Mouse (Mus musculus) embryo, embryonic 10.5 days (tissue): ENCODE data around the gene Lztr1.
A peak's percentile ranks its signal among the peaks of the same experiment; 100 is the strongest.

ENCODE experiments used
- DNase-seq: peaks from one replicate; pipeline ENCODE4 v3.0.0-alpha.2; 2015; ENCODE audit warnings: low spot score

The Lztr1 gene

DNA sequence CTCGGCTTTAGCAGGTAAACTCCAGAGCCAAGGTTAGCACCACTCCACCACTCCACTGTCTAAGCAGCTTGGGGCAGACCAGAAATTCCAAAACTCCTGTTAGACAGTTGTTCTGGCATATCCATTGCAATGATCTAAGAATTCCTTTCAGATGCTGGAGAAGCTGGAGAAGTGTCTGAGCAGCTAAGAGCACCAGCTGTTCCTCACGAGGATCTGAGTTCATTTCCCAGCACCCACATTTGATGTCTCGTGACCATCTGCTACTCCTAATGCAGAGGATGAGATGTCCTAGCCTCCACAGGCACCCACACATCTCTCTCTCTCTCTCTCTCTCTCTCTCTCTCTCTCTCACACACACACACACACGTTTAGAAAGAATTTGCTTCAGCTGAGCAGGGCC, 48.4 kb downstream of the Lztr1 start:
- DNase-seq = no peak

DNA sequence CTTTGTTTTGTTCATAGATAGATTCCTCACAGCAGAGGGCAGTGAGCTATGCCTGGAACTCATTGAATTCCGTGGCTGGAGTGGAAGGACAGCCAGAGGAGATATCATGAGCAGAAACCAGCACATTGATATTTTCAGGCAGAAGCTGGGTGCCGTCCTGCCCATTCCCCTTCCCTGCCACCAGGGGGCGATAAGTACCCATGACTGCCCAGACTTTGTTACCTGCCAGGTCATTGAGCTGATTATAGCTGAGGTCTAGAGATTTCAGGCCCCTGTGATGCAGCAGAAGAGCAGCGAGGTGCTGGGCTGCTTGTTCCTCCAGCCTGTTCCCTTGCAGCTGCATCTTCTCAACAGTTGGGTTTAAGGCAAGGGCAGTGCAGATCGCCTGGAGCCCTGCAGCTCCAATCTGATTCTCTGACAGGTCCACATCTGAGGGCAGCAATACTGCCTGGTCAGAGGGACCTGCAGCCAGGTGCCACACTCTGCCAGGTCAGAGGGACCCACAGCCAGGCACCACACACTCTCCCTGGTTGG, 49.5 kb downstream of the Lztr1 start:
- DNase-seq = peak; percentile 82

DNA sequence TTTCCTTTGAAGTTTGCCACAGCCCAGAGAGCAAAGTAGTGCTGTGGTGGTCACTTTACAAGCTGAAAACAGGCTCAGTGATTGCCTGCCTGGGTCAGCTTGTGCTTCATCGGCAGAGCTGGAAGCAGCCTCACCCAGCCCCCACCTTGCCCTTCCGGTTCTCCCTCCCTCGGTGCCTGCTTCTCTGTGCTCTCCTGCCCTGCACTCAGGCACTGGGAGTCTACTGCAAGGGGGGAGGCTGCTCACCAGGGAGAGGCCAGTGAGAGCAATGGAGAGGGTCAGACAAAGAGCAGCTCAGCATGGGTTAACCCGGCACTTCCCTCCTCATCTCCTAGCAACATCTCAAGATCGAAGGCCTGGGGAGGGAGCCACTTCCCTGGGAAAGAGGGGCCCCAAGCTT, 50.3 kb downstream of the Lztr1 start:
- peak; percentile 47 for DNase-seq

DNA sequence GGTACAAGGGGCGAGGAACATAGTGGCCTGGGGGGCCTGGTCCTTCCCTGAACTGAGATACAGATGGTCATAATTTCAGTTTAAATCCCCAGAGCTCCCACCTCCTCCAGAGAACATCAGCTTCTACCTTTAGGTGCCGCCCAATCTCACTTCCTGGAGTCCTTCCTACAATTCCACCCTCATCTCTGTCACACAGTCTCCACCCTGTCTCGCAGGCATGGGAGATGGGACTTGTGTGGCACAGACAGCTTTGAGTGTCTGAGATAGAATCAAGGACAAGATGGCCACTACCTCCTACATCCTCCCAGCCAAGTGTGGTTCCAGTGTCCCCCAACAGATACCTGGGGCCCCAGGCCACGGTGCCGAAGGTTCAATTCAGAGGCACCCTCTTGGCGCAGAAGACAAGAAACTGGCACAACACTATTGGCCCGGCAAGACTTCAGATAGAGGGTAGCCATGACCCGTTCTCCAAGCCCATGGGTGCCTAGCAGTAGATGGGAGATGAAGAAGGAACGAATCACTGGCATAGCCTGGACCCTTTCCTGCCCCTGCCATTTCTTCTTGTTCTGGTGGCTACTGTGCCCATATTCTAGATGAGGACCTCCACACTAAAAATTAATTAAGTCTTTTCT, 51.0 kb downstream of the Lztr1 start:
- no peak for DNase-seq

DNA sequence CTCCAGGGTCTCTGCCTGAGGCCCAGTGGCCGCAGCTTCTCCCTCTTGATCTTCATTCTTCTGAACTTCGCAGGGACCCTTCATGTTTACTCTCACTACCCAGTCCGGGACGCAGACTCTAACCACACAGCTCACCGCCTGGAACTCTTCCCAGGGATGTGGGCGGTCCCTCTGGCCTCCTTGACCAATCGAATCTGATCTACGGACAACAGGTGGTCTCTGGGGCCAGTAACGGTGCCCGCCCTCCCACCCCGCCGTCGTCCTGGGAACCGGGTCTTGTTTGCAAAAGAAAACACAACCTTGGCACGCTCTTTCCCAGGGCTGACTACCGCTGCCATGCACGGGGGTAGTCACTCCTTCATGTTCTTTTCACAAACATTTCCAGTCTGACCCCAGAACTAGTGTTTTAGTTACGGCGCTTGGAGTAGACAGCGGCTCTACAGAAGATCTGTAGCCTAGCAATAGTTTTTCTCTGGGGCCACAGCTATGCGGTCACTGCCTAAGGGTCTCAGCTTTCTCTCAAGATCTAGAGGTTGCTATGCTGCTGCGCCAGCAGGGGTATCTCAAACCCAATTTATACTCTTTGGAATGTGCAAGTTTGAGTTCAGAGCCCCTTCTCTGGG, 52.8 kb downstream of the Lztr1 start, which contains the start of gene Lrrc74b:
Gene Lrrc74b (minus strand): TSS at position 120 of the 623 bp plus-strand sequence.
- DNase-seq = peak; percentile 89

DNA sequence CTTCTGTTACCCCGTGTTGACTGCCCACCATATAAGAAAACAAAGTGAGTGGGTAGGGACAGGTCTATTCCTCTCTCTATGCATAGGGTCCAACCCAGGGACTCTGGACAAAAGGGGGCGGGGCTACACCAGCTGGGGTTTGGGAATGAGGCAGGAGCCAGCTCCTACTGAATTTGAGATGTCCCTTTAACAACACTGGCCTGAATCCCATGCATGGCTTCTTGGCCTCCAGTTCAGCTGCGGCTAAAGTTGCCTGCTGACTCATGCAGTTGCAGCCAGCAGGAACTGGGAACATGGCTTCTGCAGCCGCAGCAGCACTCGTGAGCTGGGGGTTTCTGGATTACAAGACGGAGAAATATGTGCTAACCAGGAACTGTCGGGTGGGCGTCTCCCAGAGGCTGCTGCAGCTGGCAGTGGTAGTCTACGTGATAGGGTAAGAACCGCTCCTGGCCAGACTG, 53.3 kb downstream of the Lztr1 start, which contains the start of gene P2rx6:
Gene P2rx6 (plus strand): TSS at position 135 of the 458 bp plus-strand sequence.
- peak; percentile 78 for DNase-seq

DNA sequence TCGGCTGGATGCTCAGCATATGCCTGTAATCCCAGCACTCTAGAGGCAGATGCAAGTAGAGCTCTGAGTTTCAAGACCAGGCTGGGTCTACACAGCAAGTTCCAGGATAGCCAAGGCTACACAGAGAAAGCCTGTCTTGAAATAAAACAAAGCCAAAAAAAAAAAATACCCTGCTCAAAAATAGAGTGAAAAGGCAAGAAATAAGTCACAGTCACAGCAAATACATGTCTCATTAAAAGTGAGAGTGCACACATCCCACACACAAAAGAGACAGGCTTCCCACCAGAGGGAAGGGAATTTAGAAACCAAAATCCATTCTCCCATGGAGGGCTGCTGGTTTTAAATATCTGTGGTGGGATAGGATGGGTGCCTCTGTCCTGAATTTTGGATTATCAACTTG, 55.1 kb downstream of the Lztr1 start:
- DNase-seq = no peak

DNA sequence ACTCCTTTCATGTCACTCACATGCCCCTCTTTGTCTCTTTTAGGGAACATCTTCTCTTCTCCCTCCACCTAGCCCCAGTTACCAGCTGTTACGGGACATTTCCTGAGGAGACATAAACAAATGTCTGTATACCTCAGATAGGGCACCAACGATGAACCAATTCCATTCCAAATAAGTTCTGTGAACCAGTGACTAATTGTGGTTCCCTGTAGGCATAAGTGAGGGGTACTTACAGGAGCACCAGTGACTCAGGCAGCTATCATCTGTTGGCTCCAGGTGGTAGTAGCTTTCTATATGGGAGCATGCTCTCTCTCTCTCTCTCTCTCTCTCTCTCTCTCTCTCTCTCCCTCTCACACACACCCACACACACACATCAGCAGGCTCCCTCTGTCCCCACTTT, 55.7 kb downstream of the Lztr1 start:
- no peak for DNase-seq

DNA sequence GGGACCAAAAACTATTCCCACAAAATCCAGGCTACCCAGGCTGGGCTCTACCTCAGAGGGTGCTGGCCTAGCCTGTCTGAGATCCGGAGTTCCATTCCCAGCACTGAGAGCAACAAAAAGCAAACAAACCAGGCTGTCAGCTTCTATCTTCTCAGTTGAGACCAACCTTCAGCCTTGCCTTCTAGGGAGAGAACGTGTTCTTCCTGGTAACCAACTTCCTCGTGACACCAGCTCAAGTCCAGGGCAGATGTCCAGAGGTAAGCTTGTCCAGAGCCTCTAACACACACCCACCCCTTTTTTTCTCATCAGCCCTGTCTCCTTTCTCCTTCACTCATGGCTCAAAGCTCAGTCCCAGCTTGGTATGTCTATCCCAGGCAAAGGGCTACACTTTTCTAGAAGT, 56.3 kb downstream of the Lztr1 start:
- no peak for DNase-seq

DNA sequence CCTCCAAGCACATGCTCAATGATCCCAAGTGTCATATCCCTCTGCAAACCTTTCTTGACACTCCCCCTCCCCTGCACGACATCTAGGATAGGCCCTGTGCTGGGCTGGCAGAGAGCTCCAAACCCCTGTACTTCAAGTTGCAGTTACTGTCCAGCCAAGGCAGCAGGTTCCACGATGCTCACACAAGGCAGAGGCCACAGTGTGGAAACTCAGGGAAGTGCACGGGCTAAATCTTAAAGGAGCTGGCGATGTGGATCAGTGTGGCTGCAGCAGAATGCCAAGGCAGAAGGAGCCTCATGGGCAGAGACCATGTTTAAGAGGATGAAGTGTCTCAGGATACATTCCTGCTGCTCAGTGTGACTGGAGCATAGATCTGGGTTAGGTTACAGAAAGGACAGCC, 57.7 kb downstream of the Lztr1 start:
- no peak for DNase-seq
